Mouse (Mus musculus): ENCODE data around the gene Prickle4. TPM values are rescaled to one million over a fixed set of nuclear protein-coding genes. Genes with fewer than 3 reads are reported as not detected.

Prickle4 gene
- polyA plus RNA-seq, 1 experiment, result 1.4 TPM

DNA sequence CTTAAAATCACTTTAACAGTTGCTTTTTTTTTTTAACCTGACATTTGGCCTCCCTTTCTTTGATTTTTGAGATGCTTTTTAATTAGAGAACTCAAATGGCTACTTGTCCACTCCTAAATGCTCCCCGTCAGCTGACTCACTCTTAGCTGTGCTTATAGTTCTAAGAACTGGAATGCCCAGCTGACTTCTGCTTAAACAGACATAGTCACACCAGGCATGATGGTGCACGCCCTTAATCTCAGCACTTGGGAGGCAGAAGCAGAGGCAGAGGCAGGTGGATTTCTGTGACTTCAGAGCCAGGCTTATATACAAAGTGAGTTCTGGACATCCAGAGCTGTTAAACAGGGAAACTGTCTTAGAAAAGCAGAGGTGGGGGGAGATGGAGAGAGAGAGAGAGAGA lies 42.6 kb downstream of the Prickle4 start:
- H3K36me3 ChIP-seq (ENCODE audit: control insufficient read depth, insufficient read depth, low read length), result peaks cover 1% of the 10 kb centered on the region; the same call in 1 of the 2 replicates
- H3K4me3 ChIP-seq (ENCODE audit: low read depth, low read length), result no peak overlapping the region
- TF ChIP-seq POLR2A (IDR thresholded peaks at IDR 0.05; ENCODE audit: low read depth, low read length) (no peak), CTCF (IDR thresholded peaks at IDR 0.05; ENCODE audit: extremely low read depth, insufficient read length, insufficient replicate concordance, low read depth, low read length) (no peak)
- WGBS, result 89% methylated on average over 2 of the region's 2 CpGs
- H3K4me1 ChIP-seq (ENCODE audit: control insufficient read depth, insufficient read depth, insufficient read length, low read length), result no peaks in the 10 kb centered on the region
- no peaks in the 10 kb centered on the region for H3K27me3 ChIP-seq (ENCODE audit: control insufficient read depth, insufficient read depth, low read length)
- no peak overlapping the region for H3K27ac ChIP-seq (ENCODE audit: insufficient read depth, low read depth, low read length)

DNA sequence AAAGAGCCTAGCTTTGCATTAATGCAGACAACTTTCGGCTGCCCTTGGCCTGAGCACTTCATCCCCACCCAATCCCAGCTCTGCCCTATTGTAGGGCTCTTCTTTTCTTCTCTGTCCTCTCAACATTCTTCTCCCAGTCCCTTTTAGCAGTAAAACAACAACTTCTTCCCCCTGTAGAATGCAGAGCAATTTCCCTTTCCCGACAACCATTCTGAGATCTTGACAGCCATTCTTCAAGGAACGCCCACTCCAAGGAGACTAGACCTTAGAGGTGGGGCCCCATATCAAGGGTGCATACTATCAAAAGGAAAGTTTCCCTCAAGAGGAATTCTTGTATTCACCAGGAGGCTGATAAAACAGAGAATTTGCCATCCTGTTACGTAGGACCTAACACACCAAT lies 45.6 kb downstream of the Prickle4 start:
- Histone ChIP-seq H3K36me3 (ENCODE audit: control insufficient read depth, insufficient read depth, low read length) (peaks cover 1% of the 10 kb centered on the region; the same call in 1 of the 2 replicates), H3K4me3 (ENCODE audit: low read depth, low read length) (no peak overlapping the region), H3K27me3 (ENCODE audit: control insufficient read depth, insufficient read depth, low read length) (no peaks in the 10 kb centered on the region), H3K27ac (ENCODE audit: insufficient read depth, low read depth, low read length) (no peak overlapping the region), H3K4me1 (ENCODE audit: control insufficient read depth, insufficient read depth, insufficient read length, low read length) (no peaks in the 10 kb centered on the region)
- TF ChIP-seq POLR2A (IDR thresholded peaks at IDR 0.05; ENCODE audit: low read depth, low read length), result no peak
- TF ChIP-seq CTCF (IDR thresholded peaks at IDR 0.05; ENCODE audit: extremely low read depth, insufficient read length, insufficient replicate concordance, low read depth, low read length), result no peak
- 85% methylated on average over 4 of the region's 4 CpGs for WGBS

DNA sequence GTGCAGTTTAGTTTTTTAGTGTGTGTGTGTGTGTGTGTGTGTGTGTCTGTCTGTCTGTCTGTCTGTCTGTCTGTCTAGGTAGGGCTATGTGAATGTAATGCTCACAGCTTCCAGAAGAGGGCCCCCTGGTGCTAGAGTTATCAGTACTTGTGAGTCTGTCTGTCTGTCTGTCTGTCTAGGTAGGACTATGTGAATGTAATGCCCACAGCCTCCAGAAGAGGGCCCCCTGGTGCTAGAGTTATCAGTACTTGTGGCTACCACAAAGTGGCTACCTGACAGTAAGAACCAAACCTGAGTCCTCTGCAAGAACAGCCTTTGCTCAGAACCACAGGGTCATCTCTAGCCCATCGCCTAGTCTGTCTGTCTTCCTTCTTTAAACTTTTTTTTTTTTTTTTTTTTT lies 47.9 kb downstream of the Prickle4 start:
- Histone ChIP-seq H3K36me3 (ENCODE audit: control insufficient read depth, insufficient read depth, low read length) (peaks cover 1% of the 10 kb centered on the region; the same call in 1 of the 2 replicates), H3K27ac (ENCODE audit: insufficient read depth, low read depth, low read length) (no peak overlapping the region), H3K27me3 (ENCODE audit: control insufficient read depth, insufficient read depth, low read length) (no peaks in the 10 kb centered on the region), H3K4me1 (ENCODE audit: control insufficient read depth, insufficient read depth, insufficient read length, low read length) (no peaks in the 10 kb centered on the region), H3K4me3 (ENCODE audit: low read depth, low read length) (no peak overlapping the region)
- TF ChIP-seq CTCF (IDR thresholded peaks at IDR 0.05; ENCODE audit: extremely low read depth, insufficient read length, insufficient replicate concordance, low read depth, low read length) (peak; percentile 42; the same call in 1 of the 2 replicates), POLR2A (IDR thresholded peaks at IDR 0.05; ENCODE audit: low read depth, low read length) (no peak)
- 88% methylated on average over 1 of the region's 1 CpGs for WGBS

DNA sequence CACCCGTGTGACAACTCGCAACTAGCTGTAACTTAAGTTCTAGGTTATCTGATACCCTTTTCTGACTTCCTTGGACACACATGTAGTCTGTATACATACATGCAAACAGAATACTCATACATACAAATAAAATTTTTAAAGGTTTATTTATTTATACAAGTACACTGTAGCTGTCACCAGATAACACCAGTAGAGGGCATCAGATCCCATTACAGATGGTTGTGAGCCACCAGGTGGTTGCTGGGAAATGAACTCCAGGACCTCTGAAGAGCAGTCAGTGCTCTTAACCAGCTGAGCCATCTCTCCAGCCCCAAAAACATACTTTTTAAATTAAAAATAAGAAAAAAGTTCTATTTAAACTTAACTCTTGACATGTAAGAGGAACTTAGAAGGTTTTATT lies 51.5 kb downstream of the Prickle4 start:
- 85% methylated on average over 2 of the region's 2 CpGs for WGBS

More for the DNA sequence above, 51.5 kb downstream of the Prickle4 start:
- Histone ChIP-seq H3K4me1 (ENCODE audit: control insufficient read depth, insufficient read depth, insufficient read length, low read length) (no peaks in the 10 kb centered on the region), H3K36me3 (ENCODE audit: control insufficient read depth, insufficient read depth, low read length) (no peaks in the 10 kb centered on the region), H3K27me3 (ENCODE audit: control insufficient read depth, insufficient read depth, low read length) (no peaks in the 10 kb centered on the region), H3K27ac (ENCODE audit: insufficient read depth, low read depth, low read length) (no peak overlapping the region), H3K4me3 (ENCODE audit: low read depth, low read length) (no peak overlapping the region)
- no peak for TF ChIP-seq CTCF (IDR thresholded peaks at IDR 0.05; ENCODE audit: extremely low read depth, insufficient read length, insufficient replicate concordance, low read depth, low read length)
- TF ChIP-seq POLR2A (IDR thresholded peaks at IDR 0.05; ENCODE audit: low read depth, low read length), result no peak

Other genes with a start within 250 kb of the Prickle4 start
- 6.2 and 13.3 TPM in 2 replicates for gene Taf8, start 192.4 kb downstream of the Prickle4 start, polyA plus RNA-seq (2012; rRNA removed)
- gene Ccnd3, start 189.7 kb downstream of the Prickle4 start, polyA plus RNA-seq (2012; rRNA removed), result 49.9 and 54.9 TPM in 2 replicates
- gene Bysl, start 83.2 kb downstream of the Prickle4 start, polyA plus RNA-seq (2012; rRNA removed), result 3.3 and 3.5 TPM in 2 replicates
- gene Med20, start 83.2 kb downstream of the Prickle4 start, polyA plus RNA-seq (2012; rRNA removed), result 7.3 and 11.3 TPM in 2 replicates
- gene Gm20517, start 83.1 kb downstream of the Prickle4 start, polyA plus RNA-seq (2012; rRNA removed), result 0.88 and 1.7 TPM in 2 replicates
- gene Usp49, start 64.0 kb downstream of the Prickle4 start, polyA plus RNA-seq (2012; rRNA removed), result 2.3 and 4.6 TPM in 2 replicates
- gene Tomm6, start 6.3 kb downstream of the Prickle4 start, polyA plus RNA-seq (2012; rRNA removed), result 41.1 and 59.0 TPM in 2 replicates
- gene Frs3, start 5.7 kb downstream of the Prickle4 start, polyA plus RNA-seq (2012; rRNA removed), result 7.1 and 13.1 TPM in 2 replicates
- gene Gm21981, start 281 bp downstream of the Prickle4 start, polyA plus RNA-seq (2012; rRNA removed), result 0.20 and 0.39 TPM in 2 replicates
- gene Pgc, start 32.1 kb upstream of the Prickle4 start, polyA plus RNA-seq (2012; rRNA removed), result 12.3 and 443 TPM in 2 replicates
- 27.5 and 60.3 TPM in 2 replicates for gene Tfeb, start 42.3 kb upstream of the Prickle4 start, polyA plus RNA-seq (2012; rRNA removed)
- 7.3 and 12.3 TPM in 2 replicates for gene Mdfi, start 140.0 kb upstream of the Prickle4 start, polyA plus RNA-seq (2012; rRNA removed)
- gene Foxp4, start 229.9 kb upstream of the Prickle4 start, polyA plus RNA-seq (2012; rRNA removed), result 66.9 and 126 TPM in 2 replicates